Mouse (Mus musculus): ENCODE measurements around the gene Myo18a. TPM values are rescaled to one million over a fixed set of nuclear protein-coding genes. Genes with fewer than 3 reads are reported as not detected.

Gene Myo18a
- polyA plus RNA-seq, 1 experiment, result 92.1 TPM

- Histone ChIP-seq H3K4me3 (replicated peaks; ENCODE audit: extremely low read depth, low read depth, low read length) (no peak overlapping the region), H3K4me1 (ENCODE audit: control insufficient read depth, insufficient read depth, low read length) (peaks cover 7% of the 10 kb centered on the region)
- no peak for DNase-seq
- 56% methylated on average over 5 of the region's 5 CpGs for WGBS
- TF ChIP-seq CTCF (IDR thresholded peaks at IDR 0.05; ENCODE audit: insufficient read depth, low read length) (no peak), POLR2A (IDR thresholded peaks at IDR 0.05; ENCODE audit: borderline replicate concordance, extremely low read depth, low read depth, low read length) (no peak)
Measured at GRCm38 (mm10) chr11:77808051-77808465, 45.0 kb downstream of the Myo18a start.

- Histone ChIP-seq H3K4me3 (replicated peaks; ENCODE audit: extremely low read depth, low read depth, low read length) (no peak overlapping the region), H3K4me1 (ENCODE audit: control insufficient read depth, insufficient read depth, low read length) (peaks cover 12% of the 10 kb centered on the region)
- TF ChIP-seq CTCF (IDR thresholded peaks at IDR 0.05; ENCODE audit: insufficient read depth, low read length) (no peak), POLR2A (IDR thresholded peaks at IDR 0.05; ENCODE audit: borderline replicate concordance, extremely low read depth, low read depth, low read length) (no peak)
- DNase-seq, result no peak
- 85% methylated on average over 4 of the region's 4 CpGs for WGBS
Measured at GRCm38 (mm10) chr11:77809215-77809614, 46.2 kb downstream of the Myo18a start.

DNA sequence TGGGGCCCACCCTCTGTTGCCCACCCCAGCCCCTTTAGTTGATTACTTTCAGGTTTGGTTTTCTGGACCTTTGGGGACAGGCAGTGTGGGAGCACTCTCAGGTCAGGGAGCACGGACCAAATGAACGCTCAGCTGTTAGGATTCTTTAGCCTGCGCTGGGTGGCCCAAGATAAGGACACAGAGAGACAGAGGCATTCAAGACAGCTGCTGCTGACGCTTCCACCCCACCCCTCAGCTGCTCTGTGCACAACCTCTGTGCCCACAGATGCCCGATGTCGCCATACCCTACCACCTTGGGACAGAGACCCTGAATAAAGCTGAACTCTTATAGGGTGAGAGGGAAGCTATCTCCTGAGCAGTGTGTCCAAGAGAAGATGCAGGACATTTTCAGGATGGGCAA lies 47.0 kb downstream of the Myo18a start:
- TF ChIP-seq CTCF (IDR thresholded peaks at IDR 0.05; ENCODE audit: insufficient read depth, low read length) (no peak), POLR2A (IDR thresholded peaks at IDR 0.05; ENCODE audit: borderline replicate concordance, extremely low read depth, low read depth, low read length) (no peak)
- 88% methylated on average over 6 of the region's 6 CpGs for WGBS
- Histone ChIP-seq H3K4me1 (ENCODE audit: control insufficient read depth, insufficient read depth, low read length) (peaks cover 12% of the 10 kb centered on the region), H3K4me3 (replicated peaks; ENCODE audit: extremely low read depth, low read depth, low read length) (no peak overlapping the region)
- no peak for DNase-seq

DNA sequence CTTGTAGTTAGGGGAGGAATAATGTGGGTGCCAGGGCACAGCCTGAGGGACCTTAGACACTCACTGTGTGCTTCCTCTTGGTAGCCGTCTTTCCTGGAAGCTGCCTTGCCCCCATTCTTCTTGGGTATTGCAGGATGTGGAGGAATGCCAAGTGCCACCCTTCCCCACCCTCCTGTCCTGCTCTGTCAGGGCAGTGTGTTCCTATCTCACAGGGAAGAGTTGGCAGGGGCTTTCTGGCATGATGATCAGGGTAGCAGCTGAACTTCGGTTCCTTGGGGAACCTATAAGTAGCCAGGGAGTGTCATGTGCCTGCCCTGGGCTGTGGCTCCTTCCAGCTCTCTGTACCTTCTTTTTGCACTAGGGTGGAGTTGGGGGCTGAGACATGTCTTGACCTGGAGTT lies 50.9 kb downstream of the Myo18a start:
- DNase-seq, result no peak
- peaks cover 8% of the 10 kb centered on the region for H3K4me1 ChIP-seq (ENCODE audit: control insufficient read depth, insufficient read depth, low read length)
- no peak overlapping the region for H3K4me3 ChIP-seq (replicated peaks; ENCODE audit: extremely low read depth, low read depth, low read length)
- TF ChIP-seq CTCF (IDR thresholded peaks at IDR 0.05; ENCODE audit: insufficient read depth, low read length) (no peak), POLR2A (IDR thresholded peaks at IDR 0.05; ENCODE audit: borderline replicate concordance, extremely low read depth, low read depth, low read length) (no peak)
- WGBS, result 38% methylated on average over 2 of the region's 2 CpGs

DNA sequence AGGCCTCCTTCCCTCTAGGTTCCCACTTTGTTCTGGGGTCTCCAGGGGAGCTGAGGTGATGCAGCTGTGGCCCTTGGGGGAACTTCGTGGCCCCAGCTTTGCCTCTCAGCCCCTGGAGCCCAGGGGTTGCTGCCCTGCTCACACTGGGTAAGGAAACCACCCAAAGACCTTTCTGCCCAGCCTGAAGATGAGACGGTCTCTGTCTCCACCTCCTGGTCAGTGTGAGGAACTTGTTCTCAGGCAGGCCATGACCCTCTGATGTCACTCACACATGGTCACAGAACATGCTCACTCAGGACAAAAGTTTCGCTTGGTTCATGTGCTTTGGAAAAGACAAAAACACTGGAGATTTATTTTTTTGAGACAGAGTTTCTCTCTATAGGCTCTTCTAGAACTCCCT lies 53.0 kb downstream of the Myo18a start:
- H3K4me1 ChIP-seq (ENCODE audit: control insufficient read depth, insufficient read depth, low read length), result peaks cover 8% of the 10 kb centered on the region
- TF ChIP-seq POLR2A (IDR thresholded peaks at IDR 0.05; ENCODE audit: borderline replicate concordance, extremely low read depth, low read depth, low read length) (no peak), CTCF (IDR thresholded peaks at IDR 0.05; ENCODE audit: insufficient read depth, low read length) (peak; percentile 99)
- H3K4me3 ChIP-seq (replicated peaks; ENCODE audit: extremely low read depth, low read depth, low read length), result no peak overlapping the region
- DNase-seq, result peak; percentile 70
- 23% methylated on average over 3 of the region's 3 CpGs for WGBS

DNA sequence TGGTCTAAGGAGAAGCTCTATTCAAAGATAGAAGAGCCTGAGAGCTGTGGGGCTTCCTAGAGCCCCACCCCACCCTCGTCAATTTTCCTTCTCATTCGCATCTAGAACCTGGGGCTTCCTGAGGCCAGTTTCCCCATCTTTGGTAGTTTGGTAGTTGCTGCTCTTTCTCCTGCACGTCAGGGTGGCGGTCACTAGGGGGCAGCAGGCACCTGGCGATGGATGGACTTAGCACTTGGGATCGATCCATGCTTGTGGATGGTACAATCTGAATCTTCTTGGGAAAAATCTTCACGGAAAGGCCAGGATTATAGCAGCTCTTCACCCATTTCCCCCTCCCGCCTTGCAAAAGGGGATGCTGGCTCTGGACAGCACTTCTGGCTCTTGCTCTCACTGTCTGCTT lies 58.6 kb downstream of the Myo18a start:
- H3K4me3 ChIP-seq (replicated peaks; ENCODE audit: extremely low read depth, low read depth, low read length), result no peak overlapping the region
- 35% methylated on average over 8 of the region's 8 CpGs for WGBS
- no peaks in the 10 kb centered on the region for H3K4me1 ChIP-seq (ENCODE audit: control insufficient read depth, insufficient read depth, low read length)
- no peak for TF ChIP-seq POLR2A (IDR thresholded peaks at IDR 0.05; ENCODE audit: borderline replicate concordance, extremely low read depth, low read depth, low read length)
- peak; percentile 82 for TF ChIP-seq CTCF (IDR thresholded peaks at IDR 0.05; ENCODE audit: insufficient read depth, low read length)
- peak; percentile 40 for DNase-seq

DNA sequence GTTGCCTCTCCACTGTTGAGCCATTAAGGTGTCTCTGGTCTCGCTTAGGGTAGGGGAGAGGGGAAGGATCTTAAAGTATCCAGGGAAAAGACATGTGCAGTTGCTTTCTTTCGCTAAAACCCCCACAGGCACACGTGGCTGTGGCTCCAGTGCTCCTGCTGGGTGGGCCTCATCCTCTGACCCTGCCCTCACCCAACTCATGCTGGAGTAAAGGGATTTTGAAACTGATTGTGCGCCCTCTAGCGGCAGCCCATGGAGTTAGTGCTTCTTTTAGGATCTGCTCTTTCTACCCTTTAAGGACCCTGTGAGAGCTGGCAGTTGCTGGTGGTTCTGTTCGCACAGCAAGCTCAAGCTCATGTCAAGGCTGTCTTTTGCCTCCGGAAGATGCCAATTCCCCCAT lies 59.7 kb downstream of the Myo18a start:
- DNase-seq, result peak; percentile 66
- no peak for TF ChIP-seq POLR2A (IDR thresholded peaks at IDR 0.05; ENCODE audit: borderline replicate concordance, extremely low read depth, low read depth, low read length)
- peak; percentile 62 for TF ChIP-seq CTCF (IDR thresholded peaks at IDR 0.05; ENCODE audit: insufficient read depth, low read length)
- Histone ChIP-seq H3K4me3 (replicated peaks; ENCODE audit: extremely low read depth, low read depth, low read length) (no peak overlapping the region), H3K4me1 (ENCODE audit: control insufficient read depth, insufficient read depth, low read length) (no peaks in the 10 kb centered on the region)
- 29% methylated on average over 7 of the region's 7 CpGs for WGBS

DNA sequence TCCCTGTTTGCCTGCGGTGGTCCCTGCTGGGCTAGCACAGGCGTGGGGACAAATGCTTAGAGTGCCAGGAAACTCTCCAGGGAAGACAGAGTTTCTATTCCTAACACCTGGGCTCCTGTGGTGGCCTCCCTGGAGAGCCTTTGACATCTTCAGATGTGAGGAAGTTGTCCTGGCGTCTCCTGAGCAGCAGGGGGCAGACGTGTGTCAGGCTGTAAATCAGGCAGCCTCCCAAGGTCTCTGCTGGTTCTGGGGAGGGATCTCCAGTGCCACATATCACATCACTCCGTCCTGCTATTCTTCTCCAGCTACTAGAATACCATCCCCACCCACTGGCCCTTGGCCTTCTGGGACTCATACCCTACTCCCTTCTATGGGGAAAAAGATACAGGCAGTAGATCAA lies 62.8 kb downstream of the Myo18a start:
- H3K4me1 ChIP-seq (ENCODE audit: control insufficient read depth, insufficient read depth, low read length), result no peaks in the 10 kb centered on the region
- TF ChIP-seq POLR2A (IDR thresholded peaks at IDR 0.05; ENCODE audit: borderline replicate concordance, extremely low read depth, low read depth, low read length), result no peak
- peak; percentile 89 for TF ChIP-seq CTCF (IDR thresholded peaks at IDR 0.05; ENCODE audit: insufficient read depth, low read length)
- DNase-seq, result peak; percentile 63
- H3K4me3 ChIP-seq (replicated peaks; ENCODE audit: extremely low read depth, low read depth, low read length), result no peak overlapping the region
- WGBS, result 8% methylated on average over 5 of the region's 5 CpGs

GRCm38 (mm10) chr11:77826311-77826710 lies 63.3 kb downstream of the Myo18a start:
- WGBS, result 44% methylated on average over 3 of the region's 3 CpGs
- no peaks in the 10 kb centered on the region for H3K4me1 ChIP-seq (ENCODE audit: control insufficient read depth, insufficient read depth, low read length)
- H3K4me3 ChIP-seq (replicated peaks; ENCODE audit: extremely low read depth, low read depth, low read length), result no peak overlapping the region
- TF ChIP-seq CTCF (IDR thresholded peaks at IDR 0.05; ENCODE audit: insufficient read depth, low read length), result no peak
- no peak for TF ChIP-seq POLR2A (IDR thresholded peaks at IDR 0.05; ENCODE audit: borderline replicate concordance, extremely low read depth, low read depth, low read length)
- no peak for DNase-seq

DNA sequence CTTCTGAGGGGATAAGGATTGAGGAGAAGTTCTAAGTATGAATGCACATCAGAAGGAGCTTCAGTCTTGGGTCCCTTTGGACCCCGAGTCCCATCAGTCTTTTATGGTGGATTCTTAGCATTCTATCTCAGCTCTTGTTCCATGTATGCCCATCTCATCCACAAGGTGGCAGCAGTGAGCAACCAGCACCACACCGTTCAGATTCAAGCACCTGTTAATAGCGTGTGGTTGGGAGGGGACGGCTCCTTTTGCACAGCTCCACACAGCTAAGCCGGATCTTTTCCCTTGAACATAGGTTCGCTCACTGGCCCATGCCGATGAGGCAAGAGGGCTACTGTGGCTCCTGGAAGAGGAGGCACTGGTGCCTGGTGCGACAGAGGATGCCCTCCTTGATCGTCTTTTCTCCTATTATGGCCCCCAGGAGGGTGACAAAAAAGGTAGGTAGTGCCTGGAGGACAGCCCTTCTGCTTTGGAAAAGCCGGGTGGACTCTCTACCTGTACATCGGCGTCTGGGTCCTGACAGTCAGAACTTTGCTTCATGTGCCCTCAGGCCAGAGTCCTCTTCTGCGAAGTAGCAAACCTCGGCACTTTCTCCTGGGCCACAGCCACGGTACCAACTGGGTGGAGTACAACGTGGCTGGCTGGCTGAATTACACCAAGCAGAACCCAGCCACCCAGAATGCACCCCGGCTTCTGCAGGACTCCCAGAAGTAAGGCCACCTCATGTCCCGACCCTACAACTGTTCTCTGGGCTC lies 64.4 kb downstream of the Myo18a start:
- H3K4me1 ChIP-seq (ENCODE audit: control insufficient read depth, insufficient read depth, low read length), result no peaks in the 10 kb centered on the region
- no peak overlapping the region for H3K4me3 ChIP-seq (replicated peaks; ENCODE audit: extremely low read depth, low read depth, low read length)
- 60% methylated on average over 18 of the region's 18 CpGs for WGBS
- peak; percentile 70 for DNase-seq
- TF ChIP-seq CTCF (IDR thresholded peaks at IDR 0.05; ENCODE audit: insufficient read depth, low read length) (peak; percentile 93), POLR2A (IDR thresholded peaks at IDR 0.05; ENCODE audit: borderline replicate concordance, extremely low read depth, low read depth, low read length) (no peak)

Measured in lung, adult 2 months (tissue).